Mouse (Mus musculus) adipose tissue, adult 10 weeks (tissue): ENCODE data around the gene Larp4. TPM values are rescaled to one million over a fixed set of nuclear protein-coding genes. Genes with fewer than 3 reads are reported as not detected.

Source experiments
- polyA plus RNA-seq: library from polyadenylated mRNA; stranded (reverse); fragments of 350-450 nt; fragmentation: Illumina TruSeq; extraction: RNeasy Lipid Tissue Mini Kit (QIAGEN cat#74804); gene quantifications from one replicate; pipeline ENCODE4 v1.2.3, GENCODE M21; 2014; ENCODE audit warnings: low read depth, low replicate concordance

The Larp4 gene
- polyA plus RNA-seq: 24.6 TPM

DNA sequence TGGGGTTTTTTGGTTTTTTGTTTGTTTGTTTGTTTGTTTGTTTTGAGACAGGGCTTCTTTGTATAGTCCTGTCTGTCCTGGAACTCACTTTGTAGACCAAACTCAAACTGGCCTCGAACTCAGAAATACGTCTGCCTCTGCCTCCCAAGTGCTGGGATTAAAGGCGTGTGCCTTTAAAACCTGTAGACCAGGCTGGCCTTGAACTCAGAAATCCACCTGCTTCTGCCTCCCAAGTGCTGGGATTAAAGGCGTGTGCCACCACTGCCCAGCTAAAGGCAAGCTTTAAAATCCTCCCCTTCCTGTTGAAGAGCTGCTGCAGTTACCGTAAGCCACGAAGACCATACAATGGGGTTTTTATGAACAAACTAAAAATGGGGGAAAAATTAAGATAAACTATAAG, at the start of gene Larp4:
TSS of gene Larp4 (plus strand) at position 301 of the 400 bp plus-strand sequence.

DNA sequence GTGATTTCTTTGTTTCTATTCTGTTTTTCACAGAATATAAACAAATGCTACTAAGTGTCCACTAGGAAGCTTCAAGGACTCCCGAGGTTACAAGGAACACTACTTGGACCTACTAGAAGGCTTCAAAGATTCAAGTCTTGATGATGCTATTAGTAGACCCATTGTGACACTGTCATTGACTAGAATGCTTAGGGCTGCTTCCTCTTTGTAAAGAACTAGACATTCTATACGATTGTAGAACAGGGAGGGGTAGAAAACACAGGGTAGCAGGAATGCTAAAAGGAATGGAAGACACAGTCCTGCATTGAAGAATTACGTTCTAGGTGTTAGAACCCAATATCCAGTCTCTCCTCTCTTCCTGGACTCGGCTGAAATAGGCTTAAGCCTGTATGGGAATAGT, 2.9 kb upstream of the Larp4 start, which contains the start of gene Fam186a:
TSS of gene Fam186a (minus strand) at position 101 of the 400 bp plus-strand sequence.

DNA sequence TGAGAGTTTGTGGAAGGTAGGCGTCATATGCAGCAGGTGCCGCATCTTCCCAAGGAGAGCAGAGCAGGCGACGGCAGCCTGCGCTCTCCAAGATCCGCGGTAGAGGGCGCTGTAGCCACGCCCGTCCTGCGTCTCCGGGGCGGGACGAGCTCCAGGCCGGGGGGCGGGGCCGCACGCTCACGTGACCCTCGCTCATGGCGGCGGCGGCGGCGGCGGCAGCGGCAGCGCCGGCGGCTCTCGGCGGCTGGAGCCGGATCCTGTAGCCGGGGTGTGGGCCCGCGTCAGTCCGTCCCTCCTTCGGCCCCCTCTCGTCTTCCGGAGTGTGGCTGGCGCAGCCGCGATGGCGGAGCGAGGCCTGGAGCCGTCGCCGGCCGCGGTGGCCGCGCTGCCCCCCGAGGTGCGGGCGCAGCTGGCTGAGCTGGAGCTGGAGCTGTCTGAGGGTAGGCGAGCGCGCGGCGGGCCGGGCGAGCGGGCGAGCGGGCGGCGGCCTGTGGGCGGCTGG, 68.7 kb downstream of the Larp4 start, which contains the start of gene Dip2b:
TSS of gene Dip2b (plus strand) at position 195 of the 502 bp plus-strand sequence.

Other genes starting within 250 kb of the Larp4 start
- 110 TPM for gene Cox14, start 244.4 kb upstream of the Larp4 start, polyA plus RNA-seq
- 59.7 TPM for gene Cers5, start 197.2 kb upstream of the Larp4 start, polyA plus RNA-seq
- gene Lima1, start 94.6 kb upstream of the Larp4 start, polyA plus RNA-seq: 59.0 TPM
- 1.2 TPM for gene Fam186a, start 3.0 kb upstream of the Larp4 start, polyA plus RNA-seq
- gene Dip2b, start 68.6 kb downstream of the Larp4 start, polyA plus RNA-seq: 7.7 TPM